Mouse (Mus musculus) hindbrain, embryonic 15.5 days (tissue): ENCODE measurements around the gene App. TPM values are rescaled to one million over a fixed set of nuclear protein-coding genes. Genes with fewer than 3 reads are reported as not detected.

Source experiments
- ATAC-seq: fragments of 200-750 bp; cut with Nextera tagmentation; 2 replicates; pipeline ENCODE4 v1.8.0; 2017; ENCODE audit warnings: low read depth, moderate number of reproducible peaks, moderate TSS enrichment; ENCODE audit not compliant: low FRiP score
- H3K27ac ChIP-seq: fragments of 300-500 bp; sonication (generic); replicated peaks from 2 replicates; pipeline ENCODE4 v1.5.1; 2015; ENCODE audit warnings: mild to moderate bottlenecking, inconsistent platforms
- H3K27me3 ChIP-seq: fragments of 300-500 bp; sonication (generic); 2 replicates; pipeline ENCODE4 v1.6.1; 2015; ENCODE audit warnings: control low read depth, inconsistent platforms
- H3K36me3 ChIP-seq: fragments of 300-500 bp; sonication (generic); 2 replicates; pipeline ENCODE4 v1.6.1; 2015; ENCODE audit warnings: control low read depth, inconsistent platforms
- H3K4me1 ChIP-seq: fragments of 300-500 bp; sonication (generic); replicated peaks from 2 replicates; pipeline ENCODE4 v1.6.1; 2015; ENCODE audit warnings: control low read depth, inconsistent platforms
- H3K4me2 ChIP-seq: fragments of 300-500 bp; sonication (generic); 2 replicates; pipeline ENCODE4 v1.6.1; 2015; ENCODE audit warnings: moderate library complexity, mild to moderate bottlenecking, inconsistent platforms
- H3K4me3 ChIP-seq: fragments of 300-500 bp; sonication (generic); 2 replicates; pipeline ENCODE4 v1.5.1; 2015; ENCODE audit warnings: mild to moderate bottlenecking, inconsistent platforms
- H3K9ac ChIP-seq: fragments of 300-500 bp; sonication (generic); 2 replicates; pipeline ENCODE4 v1.6.1; 2015; ENCODE audit warnings: inconsistent platforms
- H3K9me3 ChIP-seq: fragments of 300-500 bp; sonication (generic); 2 replicates; pipeline ENCODE4 v1.6.1; 2016; ENCODE audit warnings: control low read depth, inconsistent platforms
- WGBS: fragments of 180-500 bp; shearing (Covaris S2); methylation state at CpG from one replicate; pipeline ENCODE4 v1.1.7; 2015; 5-methylcytosine and 5-hydroxymethylcytosine counted together
- polyA plus RNA-seq: library from polyadenylated mRNA; unstranded; fragments of >200 nt; fragmentation: Nextera tagmentation; extraction: Ambion mirVana; gene quantifications from 2 replicates; pipeline ENCODE4 v1.2.1, GENCODE M21; 2015

The App gene
- polyA plus RNA-seq, 1 experiment from 2014 or later, result 455 TPM

DNA sequence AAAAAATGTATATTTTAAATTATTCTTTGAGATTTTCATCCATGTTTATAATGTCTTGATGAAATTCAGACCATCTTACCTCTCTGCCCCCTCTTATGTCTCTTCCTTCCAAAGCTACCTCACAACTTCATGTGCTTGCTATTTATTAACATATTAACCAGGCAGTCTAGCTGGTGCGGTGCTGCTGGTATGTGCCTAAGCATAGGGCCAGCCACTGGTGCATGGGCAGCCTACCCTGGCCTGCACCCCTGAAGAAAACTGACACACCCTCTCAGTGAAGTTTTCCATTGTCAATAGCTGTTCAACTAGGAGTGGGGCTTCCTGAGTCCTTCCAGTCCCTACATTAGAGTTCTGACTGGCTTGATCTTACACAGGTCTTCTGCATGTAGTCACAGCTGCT lies 102.3 kb downstream of the App start:
- 100% methylated on average over 1 of the region's 1 CpGs for WGBS
- no peak overlapping the region for H3K27ac ChIP-seq

DNA sequence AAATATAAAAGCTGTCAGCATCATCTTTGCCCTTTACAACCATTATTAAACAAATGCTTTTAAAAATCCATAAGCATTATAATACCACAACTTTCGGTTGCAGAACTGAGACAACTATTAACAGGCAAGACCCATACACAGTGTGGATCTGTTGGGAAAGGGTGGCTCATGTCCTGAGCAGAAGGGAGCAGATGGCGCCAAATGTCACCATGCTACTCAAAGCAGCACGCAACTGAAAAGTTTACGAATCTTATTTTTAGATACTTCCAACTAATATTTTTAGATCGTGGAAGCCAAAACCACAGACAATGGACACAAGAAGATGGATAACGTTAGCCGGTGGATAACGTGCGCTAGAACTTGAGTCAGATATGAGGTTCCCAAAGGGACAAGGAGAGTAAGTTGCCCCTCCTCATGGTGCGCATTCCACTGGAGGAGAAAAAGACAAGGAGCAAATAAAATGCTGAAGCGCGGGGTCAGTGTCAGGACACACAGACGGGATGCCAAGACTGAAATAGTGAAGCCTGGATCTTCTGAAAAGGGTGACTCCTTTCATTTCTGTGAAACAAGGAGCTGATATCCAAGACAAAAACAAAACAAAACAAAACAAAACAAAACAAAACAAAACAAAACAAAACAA lies 106.2 kb downstream of the App start:
- Histone ChIP-seq H3K27me3 (no peaks in the 10 kb centered on the region), H3K4me2 (no peak overlapping the region), H3K4me3 (no peak overlapping the region), H3K27ac (no peak overlapping the region), H3K9me3 (no peaks in the 10 kb centered on the region), H3K4me1 (no peaks in the 10 kb centered on the region), H3K9ac (no peak overlapping the region), H3K36me3 (no peaks in the 10 kb centered on the region)
- 84% methylated on average over 13 of the region's 13 CpGs for WGBS
- ATAC-seq, result no peak

More for the DNA sequence above, 102.3 kb downstream of the App start:
- H3K4me2 ChIP-seq, result no peak overlapping the region
- H3K27me3 ChIP-seq, result no peaks in the 10 kb centered on the region
- no peak overlapping the region for H3K4me3 ChIP-seq
- H3K9ac ChIP-seq, result no peak overlapping the region
- ATAC-seq, result no peak
- H3K4me1 ChIP-seq, result peaks cover 4% of the 10 kb centered on the region; the same call in 1 of the 2 replicates
- 0 out of 2 replicates have a peak, but pooled peaks cover 12% of the 10 kb centered on the region for H3K36me3 ChIP-seq
- no peaks in the 10 kb centered on the region for H3K9me3 ChIP-seq

DNA sequence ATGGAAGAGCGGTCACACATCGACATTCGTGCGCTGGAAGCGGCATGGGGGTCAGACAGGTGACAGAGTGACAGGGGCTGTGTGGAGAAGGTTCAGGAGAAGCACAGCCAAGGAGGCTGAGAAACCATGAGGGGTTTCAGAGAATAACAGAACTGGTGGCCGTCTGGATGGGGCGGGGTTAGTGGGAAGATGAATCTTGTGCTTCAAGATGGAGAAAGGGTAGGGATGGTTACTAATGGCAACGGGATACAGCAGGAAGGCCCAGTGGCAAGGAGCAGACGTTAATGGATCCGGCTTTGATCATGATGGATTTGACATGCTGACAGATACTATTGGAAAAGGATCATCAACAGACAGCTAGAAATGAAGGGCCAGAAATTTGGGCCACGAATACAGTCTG lies 107.3 kb downstream of the App start:
- 0 out of 2 replicates have a peak, but pooled peaks have one; percentile 27 for ATAC-seq
- no peaks in the 10 kb centered on the region for H3K27me3 ChIP-seq
- H3K9ac ChIP-seq, result no peak overlapping the region
- no peaks in the 10 kb centered on the region for H3K9me3 ChIP-seq
- no peak overlapping the region for H3K4me2 ChIP-seq
- H3K36me3 ChIP-seq, result no peaks in the 10 kb centered on the region
- no peak overlapping the region for H3K27ac ChIP-seq
- 75% methylated on average over 11 of the region's 11 CpGs for WGBS
- H3K4me1 ChIP-seq, result no peaks in the 10 kb centered on the region
- H3K4me3 ChIP-seq, result no peak overlapping the region

DNA sequence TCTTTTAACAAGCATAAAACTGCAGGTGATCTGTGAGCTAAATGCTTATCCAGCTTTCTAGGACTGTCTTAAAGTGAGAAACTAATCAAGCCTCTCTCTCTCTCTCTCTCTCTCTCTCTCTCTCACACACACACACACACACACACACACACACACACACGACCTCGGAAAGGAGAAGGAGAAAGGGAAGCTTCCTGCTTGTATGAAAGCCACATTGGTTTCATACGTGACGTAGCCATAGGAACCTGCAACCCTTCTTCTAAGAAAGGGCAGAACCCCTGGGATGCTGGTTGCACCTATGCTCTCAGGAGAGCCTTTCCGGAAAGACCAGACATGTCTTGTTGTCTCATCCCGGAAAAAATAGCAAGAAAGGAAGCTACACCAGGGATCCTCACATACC lies 108.8 kb downstream of the App start:
- Histone ChIP-seq H3K9me3 (no peaks in the 10 kb centered on the region), H3K4me1 (no peaks in the 10 kb centered on the region), H3K36me3 (no peaks in the 10 kb centered on the region), H3K27me3 (no peaks in the 10 kb centered on the region), H3K9ac (no peak overlapping the region), H3K4me3 (no peak overlapping the region), H3K4me2 (no peak overlapping the region), H3K27ac (no peak overlapping the region)
- WGBS, result 89% methylated on average over 5 of the region's 6 CpGs
- no peak for ATAC-seq

DNA sequence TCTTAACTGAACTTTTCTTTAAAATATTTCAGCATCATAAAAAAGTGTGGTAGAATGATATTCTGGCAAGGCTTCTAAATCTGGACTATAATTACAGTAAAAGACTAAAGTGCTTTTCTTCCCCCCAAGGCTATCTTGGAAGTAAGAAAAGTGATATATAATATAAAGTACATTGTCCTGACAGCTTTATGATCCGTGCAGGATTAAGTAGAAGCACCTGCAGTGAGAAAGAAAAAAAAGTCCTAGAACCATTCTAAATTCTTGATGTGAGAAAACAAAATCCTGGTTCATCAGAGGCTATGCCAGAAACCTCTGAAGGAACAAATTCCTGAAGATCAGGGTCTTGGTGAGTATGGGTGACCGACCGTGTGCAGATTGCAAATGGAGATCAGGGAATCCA lies 110.8 kb downstream of the App start:
- Histone ChIP-seq H3K9ac (no peak overlapping the region), H3K9me3 (no peaks in the 10 kb centered on the region), H3K27me3 (no peaks in the 10 kb centered on the region), H3K4me1 (peaks cover 16% of the 10 kb centered on the region), H3K4me2 (no peak overlapping the region), H3K27ac (no peak overlapping the region), H3K4me3 (no peak overlapping the region), H3K36me3 (no peaks in the 10 kb centered on the region)
- ATAC-seq, result no peak
- 88% methylated on average over 3 of the region's 3 CpGs for WGBS

DNA sequence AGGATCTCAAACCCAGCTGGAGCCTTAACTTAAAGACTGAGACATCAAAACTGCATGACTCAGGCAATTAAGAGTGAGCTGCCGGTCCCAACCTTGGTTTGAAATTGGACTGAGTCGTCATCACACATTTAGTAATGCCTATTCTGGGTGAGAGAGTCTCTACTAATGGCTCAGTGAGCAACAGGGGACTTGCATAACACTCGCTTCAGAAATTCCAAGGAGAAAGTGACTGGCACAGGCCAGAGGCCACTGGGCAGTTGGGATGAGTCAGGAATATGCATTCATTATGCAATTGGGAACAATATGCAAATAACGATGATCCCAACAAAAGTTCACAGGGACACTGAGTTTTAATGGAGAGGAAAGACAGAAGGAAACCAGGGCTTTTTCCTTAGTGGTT lies 111.8 kb downstream of the App start:
- Histone ChIP-seq H3K9ac (no peak overlapping the region), H3K27ac (no peak overlapping the region), H3K4me1 (peaks cover 20% of the 10 kb centered on the region), H3K9me3 (no peaks in the 10 kb centered on the region), H3K4me2 (no peak overlapping the region), H3K27me3 (no peaks in the 10 kb centered on the region), H3K36me3 (peaks cover 3% of the 10 kb centered on the region; the same call in 1 of the 2 replicates), H3K4me3 (no peak overlapping the region)
- WGBS, result 90% methylated on average over 4 of the region's 4 CpGs
- no peak for ATAC-seq

DNA sequence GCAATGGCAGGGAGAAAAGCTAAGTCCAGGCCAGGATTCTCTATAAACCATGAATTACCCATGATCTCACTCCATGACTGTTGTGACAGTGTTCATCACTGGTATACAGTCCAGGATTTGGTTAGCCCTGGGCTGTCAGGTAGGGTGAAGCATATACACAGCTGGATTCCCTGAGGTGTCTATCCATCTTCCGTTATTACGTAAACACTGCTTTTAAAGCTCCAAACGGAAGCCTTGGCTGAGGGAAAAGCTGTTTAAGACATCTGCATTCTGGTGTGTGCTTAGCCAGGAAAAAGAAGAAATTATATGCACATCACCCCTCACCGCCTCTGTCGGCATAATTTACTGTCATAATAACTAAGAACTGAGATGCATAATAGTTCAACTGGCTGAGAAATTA lies 115.4 kb downstream of the App start:
- Histone ChIP-seq H3K9me3 (no peaks in the 10 kb centered on the region), H3K4me1 (peaks cover 20% of the 10 kb centered on the region), H3K9ac (no peak overlapping the region), H3K27ac (peak overlapping the region; percentile 73), H3K27me3 (no peaks in the 10 kb centered on the region), H3K4me2 (no peak overlapping the region), H3K4me3 (no peak overlapping the region), H3K36me3 (peaks cover 28% of the 10 kb centered on the region)
- WGBS, result 42% methylated on average over 5 of the region's 5 CpGs
- ATAC-seq, result peak; percentile 24; the same call in 1 of the 2 replicates

DNA sequence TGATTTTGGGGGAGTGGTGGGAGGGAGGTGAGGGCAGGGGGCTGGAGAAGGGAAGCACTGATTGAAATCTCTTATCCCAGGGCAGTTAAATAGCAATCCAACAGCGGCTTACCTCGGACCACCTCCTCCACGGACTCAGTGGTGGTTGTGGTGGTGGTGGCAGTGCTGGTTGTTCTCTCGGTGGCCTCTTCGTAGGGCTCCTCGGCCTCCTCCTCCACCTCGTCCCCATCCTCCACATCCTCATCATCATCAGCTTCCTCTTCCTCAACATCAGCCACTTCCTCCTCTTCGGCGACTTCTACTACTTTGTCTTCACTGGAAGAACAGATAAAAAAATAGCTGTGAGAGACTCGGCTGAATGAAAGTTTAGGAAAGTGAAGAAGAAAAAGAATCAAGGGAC lies 117.4 kb downstream of the App start:
- Histone ChIP-seq H3K27ac (no peak overlapping the region), H3K4me2 (no peak overlapping the region), H3K36me3 (peaks cover 28% of the 10 kb centered on the region), H3K27me3 (no peaks in the 10 kb centered on the region), H3K9ac (no peak overlapping the region), H3K4me3 (no peak overlapping the region), H3K9me3 (no peaks in the 10 kb centered on the region), H3K4me1 (peaks cover 20% of the 10 kb centered on the region)
- ATAC-seq, result no peak
- WGBS, result 94% methylated on average over 10 of the region's 10 CpGs

DNA sequence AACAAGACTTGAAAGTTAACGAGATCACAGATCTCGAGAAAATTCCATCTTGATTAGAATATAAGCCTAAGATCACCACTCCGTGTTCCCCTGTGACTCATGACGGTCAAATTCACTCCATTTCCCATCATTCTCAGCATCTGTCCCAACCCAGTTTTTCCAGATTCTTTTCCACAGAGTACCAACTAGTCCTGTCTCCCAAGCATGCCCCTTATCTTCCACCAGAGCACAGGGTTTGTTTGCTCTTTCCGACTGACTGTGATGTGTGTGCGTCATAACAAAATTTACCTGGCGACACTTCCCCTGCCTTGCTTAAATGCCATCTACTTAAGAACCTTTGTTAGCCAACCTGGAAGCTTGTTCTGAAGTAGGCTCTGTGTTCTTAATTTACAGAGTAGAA lies 119.6 kb downstream of the App start:
- H3K9ac ChIP-seq, result no peak overlapping the region
- ATAC-seq, result no peak
- no peak overlapping the region for H3K4me3 ChIP-seq
- H3K27me3 ChIP-seq, result no peaks in the 10 kb centered on the region
- no peaks in the 10 kb centered on the region for H3K9me3 ChIP-seq
- 95% methylated on average over 7 of the region's 7 CpGs for WGBS
- H3K36me3 ChIP-seq, result peaks cover 28% of the 10 kb centered on the region
- H3K4me2 ChIP-seq, result no peak overlapping the region
- H3K27ac ChIP-seq, result no peak overlapping the region
- H3K4me1 ChIP-seq, result peaks cover 17% of the 10 kb centered on the region

DNA sequence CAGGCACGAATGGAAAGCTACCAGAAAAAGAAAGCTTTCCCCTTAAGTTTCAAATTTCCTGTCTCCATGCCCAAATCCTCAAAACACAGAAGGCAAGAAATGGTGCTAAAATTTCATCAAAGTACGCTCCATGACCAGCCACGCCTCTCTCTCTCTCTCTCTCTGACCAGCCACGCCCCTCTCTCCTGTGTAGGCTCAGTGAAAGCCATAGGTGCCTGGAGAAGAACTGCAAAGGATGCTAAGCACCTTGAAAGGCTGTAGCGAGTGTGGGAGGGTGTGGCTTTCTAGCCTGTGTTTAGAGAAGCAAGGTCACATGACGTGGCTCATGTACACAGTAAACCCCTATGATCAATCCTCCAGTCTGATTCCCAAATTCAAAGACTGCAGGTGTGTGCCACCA lies 126.3 kb downstream of the App start:
- H3K9me3 ChIP-seq, result no peaks in the 10 kb centered on the region
- H3K4me2 ChIP-seq, result no peak overlapping the region
- H3K4me3 ChIP-seq, result no peak overlapping the region
- H3K36me3 ChIP-seq, result peaks cover 13% of the 10 kb centered on the region
- peaks cover 9% of the 10 kb centered on the region; the same call in 1 of the 2 replicates for H3K4me1 ChIP-seq
- no peak for ATAC-seq
- WGBS, result 72% methylated on average over 6 of the region's 6 CpGs
- H3K27me3 ChIP-seq, result no peaks in the 10 kb centered on the region
- H3K27ac ChIP-seq, result no peak overlapping the region
- no peak overlapping the region for H3K9ac ChIP-seq

DNA sequence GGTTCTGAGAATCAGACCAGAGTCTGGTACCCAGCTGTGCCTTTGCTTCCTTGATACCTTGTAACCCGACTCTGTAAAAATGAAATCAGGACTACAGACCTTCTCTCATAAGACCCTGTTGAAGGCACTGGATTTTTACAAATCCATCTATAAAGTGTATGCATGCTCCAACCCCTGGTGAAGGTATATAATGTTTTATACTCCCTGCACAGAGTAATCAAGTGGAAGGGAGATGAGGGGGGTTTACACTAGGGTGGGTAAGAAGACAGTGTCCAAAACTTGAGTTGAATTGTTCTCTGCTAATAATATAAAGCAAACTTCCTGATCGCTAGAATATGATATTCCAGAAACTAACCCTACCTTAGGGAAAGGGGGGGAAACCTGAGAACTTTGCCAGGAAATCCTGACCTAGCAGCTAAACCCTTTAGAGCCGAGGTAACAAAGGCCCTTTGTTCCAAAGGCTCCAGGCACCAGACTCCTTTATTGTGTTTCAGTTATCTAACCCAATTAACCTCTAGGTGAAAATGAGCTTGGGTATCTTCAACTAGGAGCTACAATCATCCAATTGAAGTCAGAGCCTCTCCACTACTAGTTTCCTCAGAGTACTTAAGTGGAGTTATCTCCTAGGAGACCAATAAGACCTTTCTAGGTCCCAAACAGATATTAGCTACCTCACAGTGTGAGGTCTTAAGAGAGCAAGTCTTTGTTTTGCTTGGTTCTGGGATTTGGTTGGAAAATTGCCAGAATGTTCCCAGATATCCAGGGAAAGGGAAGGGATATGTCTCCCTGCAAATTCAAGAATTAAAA lies 132.2 kb downstream of the App start:
- no peak overlapping the region for H3K27ac ChIP-seq
- no peak overlapping the region for H3K9ac ChIP-seq
- no peak for ATAC-seq
- peaks cover 14% of the 10 kb centered on the region; the same call in 1 of the 2 replicates for H3K4me1 ChIP-seq
- H3K27me3 ChIP-seq, result no peaks in the 10 kb centered on the region
- H3K9me3 ChIP-seq, result no peaks in the 10 kb centered on the region
- peaks cover 14% of the 10 kb centered on the region for H3K36me3 ChIP-seq
- H3K4me3 ChIP-seq, result no peak overlapping the region
- 53% methylated on average over 3 of the region's 3 CpGs for WGBS
- no peak overlapping the region for H3K4me2 ChIP-seq

DNA sequence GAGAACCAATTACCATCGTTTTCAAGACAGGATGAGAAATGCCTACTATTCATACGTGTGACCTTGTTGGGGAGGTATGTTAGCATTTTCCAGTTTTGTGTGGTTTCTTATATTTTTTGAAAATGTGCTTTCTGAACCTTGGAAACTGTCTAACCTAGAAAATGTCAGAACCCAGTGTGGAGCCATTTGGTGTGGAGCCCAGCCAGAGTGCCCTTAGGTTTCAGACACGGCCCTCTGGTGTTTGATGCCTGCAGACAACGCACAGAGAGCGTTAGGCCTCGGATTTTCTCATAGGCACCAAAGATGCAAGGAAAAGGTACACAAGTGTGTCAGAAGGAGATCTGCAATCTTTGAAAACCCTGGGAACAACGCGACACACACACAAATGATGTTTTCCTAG lies 134.8 kb downstream of the App start:
- peaks cover 14% of the 10 kb centered on the region for H3K36me3 ChIP-seq
- H3K27me3 ChIP-seq, result no peaks in the 10 kb centered on the region
- no peak overlapping the region for H3K4me3 ChIP-seq
- WGBS, result 81% methylated on average over 8 of the region's 8 CpGs
- H3K9ac ChIP-seq, result no peak overlapping the region
- H3K27ac ChIP-seq, result peak overlapping the region; percentile 35
- H3K4me1 ChIP-seq, result peaks cover 18% of the 10 kb centered on the region; the same call in 1 of the 2 replicates
- no peak overlapping the region for H3K4me2 ChIP-seq
- ATAC-seq, result no peak
- H3K9me3 ChIP-seq, result no peaks in the 10 kb centered on the region
